Mouse (Mus musculus): Measurements from ENCODE around the gene Morf4l2. TPM values are rescaled to one million over a fixed set of nuclear protein-coding genes. Genes with fewer than 3 reads are reported as not detected.

Morf4l2 gene
- total and polyA plus RNA-seq, 3 experiments: 189 to 585 (median 358) TPM

GRCm38 (mm10) chrX:136780041-136780440 is 36.6 kb upstream of the Morf4l2 start, which contains the start of gene Glra4:
Gene Glra4, minus strand, starts transcription at chrX:136780141.
- in situ Hi-C loops (cut with MboI; ENCODE audit: low pct_ligation_motif_present, low pct_unique_long_range_greater_than_20kb, low sequenced_read_pairs): no loop called here
- no peaks in the 10 kb centered on the region for H3K4me1 ChIP-seq (ENCODE audit: control insufficient read depth in 1 of 2, insufficient read depth in 2 of 2)
- TF ChIP-seq MAX (IDR thresholded peaks at IDR 0.05; ENCODE audit: low read length) (no peak), USF2 (conservative IDR thresholded peaks at IDR 0.05; ENCODE audit: low read depth, low read length) (no peak), TBP (conservative IDR thresholded peaks at IDR 0.05; ENCODE audit: low read depth, low read length) (no peak), MXI1 (IDR thresholded peaks at IDR 0.05; ENCODE audit: low read depth, low read length) (no peak), JUN (IDR thresholded peaks at IDR 0.05; ENCODE audit: insufficient read depth, low read depth, low read length) (no peak), NELFE (IDR thresholded peaks at IDR 0.05; ENCODE audit: low read depth, low read length) (no peak), MAFK (IDR thresholded peaks at IDR 0.05; ENCODE audit: insufficient replicate concordance, low read length) (no peak), E2F4 (IDR thresholded peaks at IDR 0.05; ENCODE audit: insufficient replicate concordance, low read depth, low read length) (no peak), USF1 (IDR thresholded peaks at IDR 0.05; ENCODE audit: low read depth, low read length) (no peak), PAX5 (IDR thresholded peaks at IDR 0.05; ENCODE audit: low read length) (no peak), ZKSCAN1 (IDR thresholded peaks at IDR 0.05; ENCODE audit: borderline replicate concordance, low read depth, low read length) (no peak), JUND (conservative IDR thresholded peaks at IDR 0.05; ENCODE audit: low read depth, low read length) (no peak), POLR2AphosphoS2 (IDR thresholded peaks at IDR 0.05; ENCODE audit: low read depth, low read length) (no peak), RAD21 (IDR thresholded peaks at IDR 0.05; ENCODE audit: low read depth, low read length) (no peak), MAZ (IDR thresholded peaks at IDR 0.05; ENCODE audit: low read depth, low read length) (no peak), POLR2A (IDR thresholded peaks at IDR 0.05; ENCODE audit: low read depth, low read length) (no peak), MYC (IDR thresholded peaks at IDR 0.05; ENCODE audit: low read depth, low read length) (no peak), HCFC1 (IDR thresholded peaks at IDR 0.05; ENCODE audit: low read depth, low read length) (no peak)

GRCm38 (mm10) chrX:136779262-136779661 is 35.8 kb upstream of the Morf4l2 start:
- no peak for DNase-seq (ENCODE audit: extremely low read depth)
- H3K9ac ChIP-seq (ENCODE audit: insufficient read depth, low read depth): no peak overlapping the region
- dilution Hi-C loops (cut with MboI; ENCODE audit: extremely low pct_ligation_motif_present, extremely low pct_unique_long_range_greater_than_20kb, low sequenced_read_pairs): no loop called here

More at GRCm38 (mm10) chrX:136780041-136780440, 36.6 kb upstream of the Morf4l2 start, which contains the start of gene Glra4:
- dilution Hi-C loops (cut with MboI; ENCODE audit: extremely low pct_ligation_motif_present, extremely low pct_unique_long_range_greater_than_20kb, low sequenced_read_pairs): no loop called here
- no peak within 1 kb of the TSS for H3K4me3 ChIP-seq (replicated peaks in 1 of 3; ENCODE audit: low read depth in 2 of 3, low read length in 2 of 3, poor library complexity in 1 of 3)
- no peak within 1 kb of the TSS for H3K4me2 ChIP-seq (ENCODE audit: insufficient read depth, low read depth, poor library complexity, severe bottlenecking)
- H3K9me3 ChIP-seq (replicated peaks; ENCODE audit: low read length): no peaks in the 10 kb centered on the region
- no peak within 1 kb of the TSS for H3K9ac ChIP-seq (ENCODE audit: insufficient read depth, low read depth)
- no peaks in the 10 kb centered on the region for H3K27me3 ChIP-seq (replicated peaks)
- no peak for DNase-seq (ENCODE audit: extremely low read depth)
- no peak within 1 kb of the TSS for H3K27ac ChIP-seq (ENCODE audit: insufficient read depth, low read depth)
- no peaks in the 10 kb centered on the region for H3K79me2 ChIP-seq (replicated peaks; ENCODE audit: control insufficient read depth, extremely low read depth, insufficient read depth, poor library complexity, severe bottlenecking)
- peaks cover 0 to 49% of the 10 kb centered on the region in 2 experiments for H3K36me3 ChIP-seq (replicated peaks in 1 of 2; ENCODE audit: control insufficient read depth in 1 of 2, insufficient read depth in 1 of 2, low read length in 1 of 2)

More at GRCm38 (mm10) chrX:136779262-136779661, 35.8 kb upstream of the Morf4l2 start:
- in situ Hi-C loops (cut with MboI; ENCODE audit: low pct_ligation_motif_present, low pct_unique_long_range_greater_than_20kb, low sequenced_read_pairs): no loop called here
- H3K9me3 ChIP-seq (replicated peaks; ENCODE audit: low read length): no peaks in the 10 kb centered on the region
- no peak overlapping the region for H3K27ac ChIP-seq (ENCODE audit: insufficient read depth, low read depth)
- no peak overlapping the region for H3K4me3 ChIP-seq (replicated peaks in 1 of 3; ENCODE audit: low read depth in 2 of 3, low read length in 2 of 3, poor library complexity in 1 of 3)
- no peaks in the 10 kb centered on the region for H3K4me1 ChIP-seq (ENCODE audit: control insufficient read depth in 1 of 2, insufficient read depth in 2 of 2)
- H3K27me3 ChIP-seq (replicated peaks): no peaks in the 10 kb centered on the region
- H3K79me2 ChIP-seq (replicated peaks; ENCODE audit: control insufficient read depth, extremely low read depth, insufficient read depth, poor library complexity, severe bottlenecking): no peaks in the 10 kb centered on the region
- peaks cover 0 to 55% of the 10 kb centered on the region in 2 experiments for H3K36me3 ChIP-seq (replicated peaks in 1 of 2; ENCODE audit: control insufficient read depth in 1 of 2, insufficient read depth in 1 of 2, low read length in 1 of 2)
- TF ChIP-seq ZMIZ1 (IDR thresholded peaks at IDR 0.05; ENCODE audit: low read depth, low read length): no peak
- no peak for TF ChIP-seq EP300 (IDR thresholded peaks at IDR 0.05; ENCODE audit: low read length)
- TF ChIP-seq MAZ (IDR thresholded peaks at IDR 0.05; ENCODE audit: low read depth, low read length): no peak
- no peak for TF ChIP-seq IRF4 (IDR thresholded peaks at IDR 0.05; ENCODE audit: low read depth, low read length)
- TF ChIP-seq USF1 (IDR thresholded peaks at IDR 0.05; ENCODE audit: low read depth, low read length): no peak
- TF ChIP-seq MXI1 (IDR thresholded peaks at IDR 0.05; ENCODE audit: low read depth, low read length): no peak
- TF ChIP-seq HCFC1 (IDR thresholded peaks at IDR 0.05; ENCODE audit: low read depth, low read length): no peak
- H3K4me2 ChIP-seq (ENCODE audit: insufficient read depth, low read depth, poor library complexity, severe bottlenecking): no peak overlapping the region

All from CH12.LX (cell line).